Mouse (Mus musculus): ENCODE results near the gene Arrdc2.

- no peak for TF ChIP-seq POLR2A (IDR thresholded peaks at IDR 0.05; ENCODE audit: insufficient read depth, low read length)
- no peak for TF ChIP-seq EP300 (IDR thresholded peaks at IDR 0.05; ENCODE audit: insufficient read depth, low read depth, low read length)
- no peak for TF ChIP-seq CTCF (IDR thresholded peaks at IDR 0.05; ENCODE audit: low read depth, low read length)
Measured at GRCm38 (mm10) chr8:70803761-70804480, 35.6 kb downstream of the Arrdc2 start.

Measured in ES-Bruce4 (cell line).